Mouse (Mus musculus) embryonic facial prominence, embryonic 12.5 days (tissue): ENCODE results near the gene Kcna10. TPM values are rescaled to one million over a fixed set of nuclear protein-coding genes. Genes with fewer than 3 reads are reported as not detected.

Experiments used
- ATAC-seq: fragments of 200-750 bp; cut with Nextera tagmentation; 2 replicates; pipeline ENCODE4 v1.8.0; 2017; ENCODE audit not compliant: insufficient number of reproducible peaks, insufficient read depth, low FRiP score, low TSS enrichment
- H3K27ac ChIP-seq: fragments of 300-500 bp; sonication (generic); 2 replicates; pipeline ENCODE4 v1.5.1; 2016; ENCODE audit warnings: mild to moderate bottlenecking
- H3K27me3 ChIP-seq: fragments of 300-500 bp; sonication (generic); 2 replicates; pipeline ENCODE4 v1.6.1; 2016; ENCODE audit warnings: mild to moderate bottlenecking, moderate library complexity
- H3K36me3 ChIP-seq: fragments of 300-500 bp; sonication (generic); 2 replicates; pipeline ENCODE4 v1.6.1; 2016; ENCODE audit warnings: mild to moderate bottlenecking
- H3K4me1 ChIP-seq: fragments of 300-500 bp; sonication (generic); 2 replicates; pipeline ENCODE4 v1.6.1; 2016
- H3K4me2 ChIP-seq: fragments of 300-500 bp; sonication (generic); replicated peaks from 2 replicates; pipeline ENCODE4 v1.6.1; 2016; ENCODE audit warnings: mild to moderate bottlenecking, moderate library complexity
- H3K4me3 ChIP-seq: fragments of 300-500 bp; sonication (generic); 2 replicates; pipeline ENCODE4 v1.5.1; 2016; ENCODE audit warnings: mild to moderate bottlenecking
- H3K9ac ChIP-seq: fragments of 300-500 bp; sonication (generic); 2 replicates; pipeline ENCODE4 v1.6.1; 2016; ENCODE audit warnings: mild to moderate bottlenecking, moderate library complexity
- H3K9me3 ChIP-seq: fragments of 300-500 bp; sonication (generic); 2 replicates; pipeline ENCODE4 v1.6.1; 2016; ENCODE audit warnings: mild to moderate bottlenecking, moderate library complexity
- WGBS: fragments of 180-500 bp; shearing (Covaris S2); methylation state at CpG from one replicate; pipeline ENCODE4 v1.1.7; 2016; 5-methylcytosine and 5-hydroxymethylcytosine counted together
- polyA plus RNA-seq: library from polyadenylated mRNA; unstranded; fragments of >200 nt; fragmentation: Nextera tagmentation; extraction: Ambion mirVana; gene quantifications from 2 replicates; pipeline ENCODE4 v1.2.1, GENCODE M21; 2016

The Kcna10 gene
- polyA plus RNA-seq, 1 experiment from 2014 or later, result not detected

GRCm38 (mm10) chr3:107205994-107206393, 23.1 kb downstream of the Kcna10 start:
- H3K4me3 ChIP-seq, result no peak overlapping the region
- H3K4me1 ChIP-seq, result no peaks in the 10 kb centered on the region
- 15% methylated on average over 4 of the region's 4 CpGs for WGBS
- H3K9ac ChIP-seq, result no peak overlapping the region
- no peaks in the 10 kb centered on the region for H3K36me3 ChIP-seq
- no peak overlapping the region for H3K27ac ChIP-seq
- no peak for ATAC-seq
- no peaks in the 10 kb centered on the region for H3K9me3 ChIP-seq
- no peaks in the 10 kb centered on the region for H3K27me3 ChIP-seq
- H3K4me2 ChIP-seq, result no peak overlapping the region

GRCm38 (mm10) chr3:107206490-107207150, 23.8 kb downstream of the Kcna10 start:
- H3K9ac ChIP-seq, result no peak overlapping the region
- no peak for ATAC-seq
- no peaks in the 10 kb centered on the region for H3K27me3 ChIP-seq
- no peaks in the 10 kb centered on the region for H3K36me3 ChIP-seq
- H3K27ac ChIP-seq, result no peak overlapping the region
- H3K4me3 ChIP-seq, result no peak overlapping the region
- H3K4me2 ChIP-seq, result no peak overlapping the region
- no peaks in the 10 kb centered on the region for H3K4me1 ChIP-seq
- 50% methylated on average over 4 of the region's 4 CpGs for WGBS
- H3K9me3 ChIP-seq, result no peaks in the 10 kb centered on the region

- ATAC-seq, result no peak
- no peaks in the 10 kb centered on the region for H3K27me3 ChIP-seq
- H3K36me3 ChIP-seq, result no peaks in the 10 kb centered on the region
- H3K4me1 ChIP-seq, result no peaks in the 10 kb centered on the region
- no peak overlapping the region for H3K27ac ChIP-seq
- H3K4me3 ChIP-seq, result no peak overlapping the region
- H3K9me3 ChIP-seq, result no peaks in the 10 kb centered on the region
- H3K9ac ChIP-seq, result no peak overlapping the region
- 64% methylated on average over 7 of the region's 7 CpGs for WGBS
- H3K4me2 ChIP-seq, result no peak overlapping the region
Observed at GRCm38 (mm10) chr3:107207625-107208253, 24.9 kb downstream of the Kcna10 start.

GRCm38 (mm10) chr3:107214606-107215005, 31.8 kb downstream of the Kcna10 start:
- WGBS, result 86% methylated on average over 5 of the region's 5 CpGs
- Histone ChIP-seq H3K4me3 (no peak overlapping the region), H3K9ac (no peak overlapping the region), H3K27me3 (no peaks in the 10 kb centered on the region), H3K36me3 (no peaks in the 10 kb centered on the region), H3K9me3 (no peaks in the 10 kb centered on the region), H3K4me2 (no peak overlapping the region), H3K4me1 (no peaks in the 10 kb centered on the region), H3K27ac (no peak overlapping the region)
- no peak for ATAC-seq

GRCm38 (mm10) chr3:107216400-107217100, 33.7 kb downstream of the Kcna10 start:
- 75% methylated on average over 8 of the region's 8 CpGs for WGBS
- Histone ChIP-seq H3K36me3 (no peaks in the 10 kb centered on the region), H3K4me3 (no peak overlapping the region), H3K9ac (no peak overlapping the region), H3K9me3 (no peaks in the 10 kb centered on the region), H3K27me3 (no peaks in the 10 kb centered on the region), H3K27ac (no peak overlapping the region), H3K4me2 (no peak overlapping the region), H3K4me1 (no peaks in the 10 kb centered on the region)
- no peak for ATAC-seq

DNA sequence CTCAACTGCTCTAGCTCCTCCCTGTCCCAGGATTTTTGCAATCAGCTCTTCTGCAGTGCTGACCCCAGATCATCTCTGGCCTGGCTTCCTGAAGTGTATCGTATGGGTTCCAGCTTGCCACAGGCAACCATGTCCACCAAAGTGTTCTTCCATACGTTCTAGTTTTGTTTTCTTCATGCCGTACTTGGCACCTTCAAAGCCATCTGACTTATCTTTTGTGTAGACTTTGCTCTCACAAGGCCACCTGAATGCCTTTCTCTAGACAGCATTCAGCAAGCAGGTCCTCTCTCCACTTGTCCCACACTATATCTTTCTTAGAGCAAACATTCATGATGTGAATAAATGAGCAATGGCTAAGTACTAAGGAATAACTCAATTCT, 34.2 kb downstream of the Kcna10 start:
- Histone ChIP-seq H3K36me3 (no peaks in the 10 kb centered on the region), H3K27ac (no peak overlapping the region), H3K4me1 (no peaks in the 10 kb centered on the region), H3K4me3 (no peak overlapping the region), H3K9me3 (no peaks in the 10 kb centered on the region), H3K27me3 (no peaks in the 10 kb centered on the region), H3K4me2 (no peak overlapping the region), H3K9ac (no peak overlapping the region)
- WGBS, result 81% methylated on average over 3 of the region's 3 CpGs
- no peak for ATAC-seq

DNA sequence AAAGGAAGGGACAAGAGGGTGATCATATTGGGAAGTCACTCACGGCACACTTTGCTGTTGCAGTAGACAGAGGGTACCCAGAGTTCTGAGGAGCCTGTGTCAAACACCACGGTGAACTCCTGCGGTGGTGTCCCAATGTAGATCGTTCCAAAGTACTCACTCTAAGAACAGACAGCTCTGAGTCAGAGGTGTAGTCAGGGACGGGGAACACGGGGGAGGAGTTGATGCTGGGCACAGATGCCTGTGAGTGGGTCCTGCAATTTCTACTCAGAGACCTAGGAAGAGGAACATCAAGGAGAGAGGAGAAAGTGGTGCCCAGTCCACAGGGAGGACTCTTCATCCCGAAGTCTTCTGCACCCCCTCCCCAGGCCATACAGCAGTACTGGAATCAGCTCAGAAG, 35.7 kb downstream of the Kcna10 start:
- Histone ChIP-seq H3K9me3 (no peaks in the 10 kb centered on the region), H3K27me3 (no peaks in the 10 kb centered on the region), H3K4me1 (no peaks in the 10 kb centered on the region), H3K27ac (no peak overlapping the region), H3K9ac (no peak overlapping the region), H3K4me2 (no peak overlapping the region), H3K36me3 (no peaks in the 10 kb centered on the region), H3K4me3 (no peak overlapping the region)
- 91% methylated on average over 7 of the region's 7 CpGs for WGBS
- ATAC-seq, result no peak

DNA sequence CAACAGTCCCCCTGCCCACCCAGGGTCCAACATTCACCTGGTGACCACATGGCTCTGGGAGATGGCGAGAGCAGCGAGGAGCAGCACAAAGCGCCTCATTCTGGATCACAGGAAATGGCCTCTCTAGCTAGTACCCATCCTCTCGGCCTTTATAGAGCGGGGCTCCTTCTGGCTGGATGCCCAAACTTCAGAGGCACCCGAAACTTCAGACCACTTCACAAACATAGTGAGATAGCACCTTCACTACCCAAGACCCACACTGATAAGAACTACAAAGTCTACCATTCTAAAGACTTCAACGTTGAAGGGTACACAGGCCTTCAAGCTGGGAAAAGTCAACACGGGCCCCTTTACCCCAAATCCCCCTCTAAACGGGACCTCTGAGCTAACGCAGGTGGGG, 38.8 kb downstream of the Kcna10 start, which contains the start of gene Cym:
Cym (minus strand) TSS at position 125 of the 400 bp plus-strand sequence.
- Histone ChIP-seq H3K27ac (no peak within 1 kb of the TSS), H3K4me1 (no peaks in the 10 kb centered on the region), H3K4me3 (no peak within 1 kb of the TSS), H3K27me3 (no peaks in the 10 kb centered on the region), H3K36me3 (no peaks in the 10 kb centered on the region), H3K4me2 (no peak within 1 kb of the TSS), H3K9me3 (0 out of 2 replicates have a peak, but pooled peaks cover 4% of the 10 kb centered on the region), H3K9ac (no peak within 1 kb of the TSS)
- 77% methylated on average over 10 of the region's 10 CpGs for WGBS
- no peak for ATAC-seq

GRCm38 (mm10) chr3:107223230-107223629, 40.4 kb downstream of the Kcna10 start:
- Histone ChIP-seq H3K4me2 (no peak overlapping the region), H3K9me3 (0 out of 2 replicates have a peak, but pooled peaks cover 4% of the 10 kb centered on the region)
- WGBS, result 72% methylated on average over 1 of the region's 1 CpGs

DNA sequence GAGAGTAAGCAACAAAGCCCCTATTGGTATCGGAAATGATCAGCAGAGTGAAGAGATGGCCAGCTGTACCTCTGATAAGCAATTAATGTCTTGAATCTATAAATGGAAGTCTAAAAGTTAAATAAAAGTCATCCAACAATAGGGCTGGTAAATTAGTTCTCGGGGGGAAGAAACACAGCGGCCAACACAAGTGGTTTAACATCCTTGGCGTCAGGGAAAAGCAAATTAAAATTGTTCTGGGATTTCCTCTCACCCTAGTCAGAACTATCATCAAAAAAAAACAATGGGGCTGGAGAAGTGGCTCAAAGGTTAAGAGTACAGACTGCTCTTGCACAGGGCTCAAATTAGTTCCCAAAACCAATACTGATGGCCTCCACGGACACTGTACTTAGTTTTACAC, 43.0 kb downstream of the Kcna10 start:
- 0 out of 2 replicates have a peak, but pooled peaks cover 4% of the 10 kb centered on the region for H3K9me3 ChIP-seq
- no peaks in the 10 kb centered on the region for H3K36me3 ChIP-seq
- no peak for ATAC-seq
- H3K27ac ChIP-seq, result no peak overlapping the region
- no peak overlapping the region for H3K4me2 ChIP-seq
- H3K4me1 ChIP-seq, result peaks cover 10% of the 10 kb centered on the region; the same call in 1 of the 2 replicates
- H3K9ac ChIP-seq, result no peak overlapping the region
- no peaks in the 10 kb centered on the region for H3K27me3 ChIP-seq
- WGBS, result 81% methylated on average over 5 of the region's 5 CpGs
- no peak overlapping the region for H3K4me3 ChIP-seq

More at GRCm38 (mm10) chr3:107223230-107223629, 40.4 kb downstream of the Kcna10 start:
- H3K27me3 ChIP-seq, result no peaks in the 10 kb centered on the region
- no peak overlapping the region for H3K9ac ChIP-seq
- H3K27ac ChIP-seq, result no peak overlapping the region
- ATAC-seq, result no peak
- H3K4me1 ChIP-seq, result no peaks in the 10 kb centered on the region
- no peak overlapping the region for H3K4me3 ChIP-seq
- H3K36me3 ChIP-seq, result no peaks in the 10 kb centered on the region

DNA sequence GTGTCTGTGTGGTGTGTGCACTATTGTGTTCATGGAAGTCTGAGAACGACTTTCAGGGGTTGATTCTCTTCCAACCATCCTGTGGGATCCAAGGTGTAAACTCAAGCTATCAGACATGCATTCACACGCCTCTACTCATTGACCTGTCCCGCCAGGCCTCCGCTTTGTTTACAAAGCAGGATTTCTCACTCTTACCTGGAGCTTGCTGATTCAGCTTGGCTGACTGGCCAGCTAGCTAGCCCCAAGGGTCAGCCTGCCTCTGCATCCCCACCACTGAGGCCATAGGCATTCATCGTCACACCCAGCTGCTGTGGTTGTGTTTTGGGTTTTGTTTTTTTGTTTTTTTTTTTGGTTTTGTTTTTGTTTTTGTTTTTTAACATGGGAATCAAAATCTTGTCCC, 46.4 kb downstream of the Kcna10 start:
- 84% methylated on average over 5 of the region's 5 CpGs for WGBS
- H3K4me2 ChIP-seq, result no peak overlapping the region

GRCm38 (mm10) chr3:107229822-107230221, 47.0 kb downstream of the Kcna10 start:
- no peaks in the 10 kb centered on the region for H3K27me3 ChIP-seq
- H3K4me1 ChIP-seq, result peaks cover 10% of the 10 kb centered on the region; the same call in 1 of the 2 replicates
- WGBS, result 57% methylated on average over 5 of the region's 5 CpGs
- no peak for ATAC-seq
- H3K36me3 ChIP-seq, result no peaks in the 10 kb centered on the region
- H3K4me2 ChIP-seq, result no peak overlapping the region
- no peak overlapping the region for H3K4me3 ChIP-seq
- no peak overlapping the region for H3K27ac ChIP-seq
- no peaks in the 10 kb centered on the region for H3K9me3 ChIP-seq
- no peak overlapping the region for H3K9ac ChIP-seq

More for the DNA sequence above, 46.4 kb downstream of the Kcna10 start:
- Histone ChIP-seq H3K4me1 (peaks cover 10% of the 10 kb centered on the region; the same call in 1 of the 2 replicates), H3K9ac (no peak overlapping the region), H3K4me3 (no peak overlapping the region), H3K27me3 (no peaks in the 10 kb centered on the region), H3K9me3 (0 out of 2 replicates have a peak, but pooled peaks cover 3% of the 10 kb centered on the region), H3K27ac (no peak overlapping the region), H3K36me3 (no peaks in the 10 kb centered on the region)
- ATAC-seq, result no peak
